Comparison of ENCODE assay signal across 8 mouse cellular contexts in genomic region chr10:44177365-44177764, GRCm38 (mm10). TPM values are rescaled to one million over a fixed set of nuclear protein-coding genes. Genes with fewer than 3 reads are reported as not detected.
A peak's percentile ranks its signal among the peaks of the same experiment; 100 is the strongest.
DNase-seq lines count a peak whose midpoint lies in the region; ATAC-seq and TF ChIP-seq lines count a peak whose summit lies in the region.

No protein-coding gene starts in this region.

- no peak for TF ChIP-seq POLR2A in kidney, adult 2 months (IDR thresholded peaks at IDR 0.05; ENCODE audit: low read depth, low read length)

- no peak overlapping the region for H3K27ac ChIP-seq in kidney, adult 2 months (ENCODE audit: insufficient read depth, low read depth, low read length)

- no peak for TF ChIP-seq CTCF in kidney, adult 2 months (conservative IDR thresholded peaks at IDR 0.05; ENCODE audit: insufficient read depth, insufficient read length, low read depth, low read length)
- TF ChIP-seq CTCF in G1E (IDR thresholded peaks at IDR 0.05; ENCODE audit: low read depth, low read length) = no peak

- intact Hi-C loops in left cerebral cortex, postnatal 25 days (cut with DNase I) = loop anchor here (2.0 kb wide), 1 partner anchor 223 kb away; no protein-coding TSS in a partner anchor

- ATAC-seq in G1E (ENCODE audit: extremely low read depth, insufficient number of reproducible peaks, low FRiP score, poor library complexity, severe bottlenecking) = no peak

- no peaks in the 10 kb centered on the region for H3K36me3 ChIP-seq in kidney, adult 2 months (ENCODE audit: control insufficient read depth, insufficient read depth, low read length)
- no peaks in the 10 kb centered on the region for H3K36me3 ChIP-seq in G1E (replicated peaks)

- H3K4me1 ChIP-seq in kidney, adult 2 months (ENCODE audit: control insufficient read depth, insufficient read depth, low read length) = no peaks in the 10 kb centered on the region
- H3K4me1 ChIP-seq in G1E (ENCODE audit: insufficient read depth, low read depth, low read length) = no peaks in the 10 kb centered on the region; the same call in 1 of the 2 replicates

- H3K4me3 ChIP-seq in kidney, adult 2 months (ENCODE audit: insufficient read depth, low read depth, low read length) = no peak overlapping the region
- no peak overlapping the region for H3K4me3 ChIP-seq in G1E (ENCODE audit: low read depth, low read length)

- peak; percentile 31 for DNase-seq in kidney, adult 2 months
- DNase-seq in kidney, adult 18-20 months = no peak
- peak; percentile 8 for DNase-seq in G1E (ENCODE audit: low spot score)
- peak; percentile 70 for DNase-seq in embryo, embryonic 11 days
- DNase-seq in mesoderm, embryonic 11.5 days (ENCODE audit: low read depth, low spot score) = peak; percentile 72
- DNase-seq in left cerebral cortex, postnatal 25 days (ENCODE audit: low spot score in 2 of 2) = no peak
- no peak for DNase-seq in spleen, adult 12 weeks (ENCODE audit: low spot score)
- DNase-seq in left cerebral cortex, adult 8-10 months (ENCODE audit: low spot score in 2 of 2) = no peak

- no peaks in the 10 kb centered on the region for H3K27me3 ChIP-seq in kidney, adult 2 months (replicated peaks; ENCODE audit: control insufficient read depth, insufficient read depth, low read length)
- no peaks in the 10 kb centered on the region for H3K27me3 ChIP-seq in G1E (ENCODE audit: insufficient read depth, low read length)

- H3K9me3 ChIP-seq in G1E (replicated peaks) = no peaks in the 10 kb centered on the region

- 2% methylated on average over 1 of the region's 1 CpGs for WGBS in kidney, adult 2 months

RNA-seq across cellular contexts. Expression of gene Crybg1, which starts 28.7 kb away (rescaled TPM):
- polyA plus RNA-seq in kidney, adult 2 months (2012; rRNA removed) = 4.0 and 4.5 TPM in 2 replicates
- total RNA-seq in G1E (2014; fragmentation: Nextera tagmentation) (16.2 and 20.2 TPM in 2 replicates), G1E (2017) (13.4 and 13.9 TPM in 2 replicates)
- 4.5 and 4.7 TPM in 2 replicates for polyA plus RNA-seq in G1E (2012)
- total RNA-seq in left cerebral cortex, postnatal 25 days (2021) = under 1 TPM; 0.48 to 0.50 TPM
- under 1 TPM; 0.59 to 0.85 (median 0.67) TPM for total RNA-seq in left cerebral cortex, adult 8-10 months (2022)

Comparison
In these comparisons a context has a peak if more than half of its experiments do, and no peak if none do; other contexts are left out.
1. DNase-seq: peak in kidney, adult 2 months (single experiment), G1E (single experiment), embryo, embryonic 11 days (single experiment) and mesoderm, embryonic 11.5 days (single experiment); none in kidney, adult 18-20 months (single experiment), left cerebral cortex, postnatal 25 days (0 of 2), spleen, adult 12 weeks (single experiment) and left cerebral cortex, adult 8-10 months (0 of 2).
2. RNA of gene Crybg1, which starts 28.7 kb away (total RNA-seq): 13.4 to 20.2 TPM in G1E; 0.59 to 0.85 TPM in left cerebral cortex, adult 8-10 months and 0.48 to 0.50 TPM in left cerebral cortex, postnatal 25 days; every median in the first group is over 4 times any median in the second.